Mouse (Mus musculus): ENCODE measurements around the gene Cav3.

Gene Cav3

DNA sequence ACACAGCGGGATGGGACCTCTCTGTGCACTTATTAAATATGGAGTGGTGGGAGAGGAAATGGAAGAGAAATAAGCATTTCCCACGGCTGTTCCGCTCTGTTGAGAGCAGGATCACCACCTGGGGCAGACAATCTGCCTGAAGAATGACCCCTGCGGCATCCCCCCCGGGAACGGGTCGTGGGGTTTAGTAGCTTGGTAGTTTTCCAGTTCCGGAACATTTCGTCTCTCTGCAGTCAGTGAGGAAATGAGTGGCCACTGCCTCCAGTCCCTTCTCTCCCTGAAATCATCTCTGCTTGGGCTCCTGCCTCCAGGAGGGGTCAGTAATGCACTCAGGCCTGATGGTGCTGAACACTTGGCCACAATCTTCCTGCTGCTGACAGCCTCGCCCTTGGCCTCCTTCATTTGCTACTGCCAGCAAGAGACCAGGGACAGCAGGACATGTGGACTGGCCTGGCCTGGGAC lies 35.3 kb downstream of the Cav3 start:
- DNase-seq (ENCODE audit: low read depth, low spot score) = no peak

DNA sequence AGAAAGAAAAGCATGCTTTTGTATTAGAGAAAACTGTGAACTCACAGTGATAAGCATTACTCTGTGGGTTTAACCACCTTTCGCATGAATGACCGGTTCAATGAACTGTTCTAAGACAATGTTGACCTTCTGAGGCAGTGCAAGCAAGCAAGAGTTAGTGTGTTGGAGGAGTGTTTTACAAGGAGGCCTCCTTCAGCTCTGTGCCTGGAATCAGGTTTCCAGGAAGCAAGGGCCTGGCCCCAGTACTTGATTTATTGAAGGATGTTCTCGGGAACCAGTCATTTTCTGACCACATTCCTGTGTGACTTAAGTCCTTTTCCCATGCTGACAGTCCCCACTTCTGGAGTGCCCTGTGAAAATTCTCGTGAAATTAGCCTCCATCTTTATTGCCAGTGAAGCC lies 35.9 kb downstream of the Cav3 start:
- DNase-seq (ENCODE audit: low read depth, low spot score) = no peak

DNA sequence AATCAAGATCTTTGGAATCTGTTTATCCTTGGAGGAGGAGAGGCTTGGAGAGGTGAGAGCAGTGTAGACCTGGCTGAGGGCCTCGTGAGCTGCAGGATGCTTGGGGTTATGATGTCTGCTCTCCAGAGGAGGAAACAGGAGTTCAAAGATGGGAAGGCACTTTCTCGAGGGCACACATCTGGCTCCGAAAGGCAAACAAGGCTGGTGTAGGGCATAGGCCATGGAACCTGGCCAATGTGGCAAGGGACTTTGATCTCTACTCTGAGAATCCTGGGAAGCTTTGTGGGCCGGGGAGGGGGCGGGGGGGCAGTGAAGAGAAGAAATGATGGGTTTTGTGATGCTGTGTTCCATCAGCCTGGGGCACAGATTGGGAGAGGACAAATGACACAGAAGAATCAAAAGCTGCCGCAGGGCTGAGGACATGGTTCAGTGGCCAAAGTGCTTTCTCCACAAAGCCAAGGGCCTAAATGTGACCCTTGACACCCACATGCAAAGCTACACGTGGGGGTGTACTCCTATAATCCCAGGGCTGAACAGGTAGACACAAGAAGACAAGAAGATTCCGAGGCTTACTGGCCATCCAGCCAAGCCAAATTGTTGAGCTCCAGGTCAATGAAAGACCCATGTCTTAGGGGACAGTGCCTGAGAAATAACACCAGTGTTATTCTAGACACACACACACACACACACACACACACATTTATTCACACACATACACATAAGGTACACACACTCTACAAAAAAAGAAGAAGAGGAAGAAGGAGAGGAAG lies 37.2 kb downstream of the Cav3 start:
- DNase-seq (ENCODE audit: low read depth, low spot score) = no peak

DNA sequence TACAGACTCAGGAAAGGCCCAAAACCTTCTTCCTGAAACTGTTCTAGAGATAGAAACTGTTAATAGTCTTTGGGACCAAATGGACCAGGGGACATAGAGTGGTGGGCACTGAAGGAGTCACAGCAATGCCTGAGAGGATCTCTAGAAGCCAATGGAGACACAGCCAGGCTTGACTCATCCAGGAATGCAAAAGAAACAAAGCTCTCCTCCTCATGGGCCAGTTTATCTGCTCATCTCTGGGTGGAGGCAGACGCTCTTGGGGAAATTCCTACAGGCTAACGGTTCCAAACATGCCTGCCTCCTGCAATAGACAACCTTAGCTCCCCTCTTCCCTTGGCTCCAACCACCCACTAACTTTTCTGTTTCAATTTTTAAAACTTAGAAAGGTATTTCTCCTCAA lies 38.2 kb downstream of the Cav3 start:
- no peak for DNase-seq (ENCODE audit: low read depth, low spot score)

DNA sequence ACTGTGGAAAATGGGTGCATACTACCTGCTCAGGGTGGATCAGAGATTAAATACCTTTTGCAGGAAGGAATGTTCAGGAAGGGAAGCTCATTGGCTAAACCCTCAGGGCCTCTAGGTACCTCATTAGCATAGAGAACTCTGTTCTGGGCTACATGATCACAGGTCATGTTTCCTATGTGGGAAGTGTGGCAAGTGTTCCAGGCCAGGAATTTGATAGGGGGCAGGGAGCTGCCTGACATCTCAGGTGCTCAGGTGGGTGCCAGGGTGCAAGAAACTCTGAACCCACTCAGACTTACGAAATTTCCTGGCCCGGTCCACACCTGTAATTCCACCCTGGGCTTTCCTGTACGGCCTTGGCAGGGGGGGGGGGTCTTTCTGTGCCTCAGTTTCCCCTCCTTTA lies 39.4 kb downstream of the Cav3 start:
- DNase-seq (ENCODE audit: low read depth, low spot score) = no peak

DNA sequence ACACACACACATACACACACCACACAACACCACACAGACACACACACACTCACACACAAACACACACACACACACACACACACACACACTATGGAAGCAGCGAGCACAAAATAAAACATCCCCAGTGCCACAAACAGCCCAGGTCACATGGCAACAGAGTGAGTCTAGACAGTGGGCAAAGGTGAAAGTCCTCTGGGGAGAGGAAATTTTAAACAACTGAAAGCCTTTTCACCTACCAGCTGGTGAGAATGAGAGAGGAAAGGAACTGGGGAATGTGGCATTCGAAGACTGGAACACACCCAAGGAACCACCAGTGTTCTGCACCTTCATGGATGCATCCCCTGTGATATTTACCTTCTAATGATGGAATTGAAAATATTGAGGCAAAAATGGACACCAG lies 40.2 kb downstream of the Cav3 start:
- DNase-seq (ENCODE audit: low read depth, low spot score) = no peak

DNA sequence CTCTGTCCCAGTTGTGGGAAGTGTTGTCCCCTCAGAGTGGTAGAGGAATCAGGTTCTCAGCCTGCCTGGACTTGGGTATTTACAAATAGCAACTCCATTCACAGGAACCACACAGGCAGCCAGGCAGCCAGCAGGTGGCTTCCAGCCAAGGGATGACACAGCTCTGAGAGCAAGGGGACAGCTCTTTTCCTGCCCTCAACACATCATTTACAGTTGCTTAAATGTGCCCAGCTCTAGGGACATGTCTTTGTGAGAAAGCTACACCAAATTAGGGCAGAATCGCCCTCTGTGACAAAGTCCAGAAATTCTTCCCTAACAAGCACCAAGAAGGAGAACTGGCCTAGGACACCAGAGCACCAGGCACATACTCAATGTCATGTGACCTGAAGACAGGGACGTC lies 41.9 kb downstream of the Cav3 start:
- no peak for DNase-seq (ENCODE audit: low read depth, low spot score)

DNA sequence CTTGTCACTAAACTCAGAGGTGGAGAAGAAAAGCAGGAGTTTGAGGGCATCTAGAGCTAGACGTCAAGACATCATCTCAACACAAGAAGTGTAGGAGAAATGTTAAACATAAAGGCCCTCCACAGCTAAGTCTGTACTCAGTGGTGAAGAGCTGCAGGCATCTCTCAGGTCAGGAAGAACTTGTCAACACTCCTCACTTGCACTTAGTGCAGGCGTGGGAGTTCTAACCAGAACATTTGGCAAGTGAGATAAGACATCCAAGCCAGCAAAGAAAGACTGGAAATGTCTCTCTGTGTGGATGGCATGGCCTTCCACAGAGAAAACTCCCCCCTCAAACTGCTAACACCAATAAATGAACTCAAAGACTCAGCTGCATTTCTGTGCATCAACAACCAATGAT lies 48.3 kb downstream of the Cav3 start:
- DNase-seq (ENCODE audit: low read depth, low spot score) = no peak

DNA sequence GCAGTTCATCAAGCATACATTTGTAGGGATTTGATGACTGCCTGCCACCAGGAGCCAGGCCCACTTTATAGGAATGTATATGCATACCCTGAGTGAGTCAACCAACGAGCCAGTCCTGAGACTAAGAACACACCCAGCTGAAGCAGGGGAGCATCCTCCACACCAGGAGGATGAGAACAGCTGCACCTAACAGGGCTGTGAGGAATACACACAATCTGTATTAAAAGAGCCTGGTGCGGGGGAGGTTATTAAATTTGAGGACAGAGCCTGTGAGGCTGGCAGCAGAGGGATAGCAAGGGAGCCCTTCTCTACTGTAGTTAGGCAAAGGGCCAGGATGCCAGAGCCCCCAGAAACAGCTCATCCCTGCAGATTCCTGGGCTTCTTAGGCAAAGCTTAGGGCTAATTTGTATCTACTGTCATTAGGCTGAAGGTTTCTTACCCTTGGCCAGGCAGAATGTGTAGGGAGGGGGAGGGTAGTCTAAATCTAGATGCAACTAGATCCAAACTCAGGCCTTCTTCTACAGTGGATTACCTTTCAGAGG lies 50.4 kb downstream of the Cav3 start:
- DNase-seq (ENCODE audit: low read depth, low spot score) = no peak

DNA sequence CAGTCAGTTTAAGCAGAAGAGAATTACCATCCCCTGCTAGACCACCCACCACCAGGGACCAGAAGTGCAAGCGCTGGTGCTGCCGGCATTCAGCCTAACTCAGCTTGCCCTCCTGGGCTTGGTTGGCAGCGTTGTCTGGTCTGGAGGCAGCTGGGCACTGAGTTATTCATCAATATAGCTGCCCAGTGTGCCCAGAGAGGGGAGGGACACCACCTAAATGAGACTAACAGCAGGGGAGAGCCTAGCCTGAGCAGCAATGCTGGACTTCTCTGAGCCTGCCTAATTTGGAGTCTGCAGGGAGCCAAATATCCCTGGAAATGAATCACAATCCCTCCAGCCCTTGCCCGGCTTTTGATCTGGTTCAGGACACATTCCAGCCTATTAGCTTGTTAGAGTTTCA lies 51.0 kb downstream of the Cav3 start:
- no peak for DNase-seq (ENCODE audit: low read depth, low spot score)

DNA sequence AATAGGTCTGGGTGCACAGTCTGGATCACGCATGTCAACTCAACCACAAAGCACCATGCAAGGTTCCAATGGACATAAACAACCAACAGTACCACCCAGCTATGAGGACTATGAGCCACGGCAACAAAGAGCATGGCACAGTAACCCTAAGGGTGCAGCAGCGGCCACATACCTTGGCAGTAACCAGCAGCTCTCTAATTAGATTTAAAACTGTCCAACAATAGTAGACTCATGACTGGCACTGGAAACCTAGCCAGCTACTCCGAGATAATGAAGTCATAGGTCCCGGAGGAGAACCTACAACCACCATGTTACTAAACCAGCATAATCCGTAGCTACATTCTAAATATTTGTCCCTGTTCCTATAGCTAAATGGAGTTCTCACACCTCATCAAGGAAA lies 55.3 kb downstream of the Cav3 start:
- DNase-seq (ENCODE audit: low read depth, low spot score) = no peak

DNA sequence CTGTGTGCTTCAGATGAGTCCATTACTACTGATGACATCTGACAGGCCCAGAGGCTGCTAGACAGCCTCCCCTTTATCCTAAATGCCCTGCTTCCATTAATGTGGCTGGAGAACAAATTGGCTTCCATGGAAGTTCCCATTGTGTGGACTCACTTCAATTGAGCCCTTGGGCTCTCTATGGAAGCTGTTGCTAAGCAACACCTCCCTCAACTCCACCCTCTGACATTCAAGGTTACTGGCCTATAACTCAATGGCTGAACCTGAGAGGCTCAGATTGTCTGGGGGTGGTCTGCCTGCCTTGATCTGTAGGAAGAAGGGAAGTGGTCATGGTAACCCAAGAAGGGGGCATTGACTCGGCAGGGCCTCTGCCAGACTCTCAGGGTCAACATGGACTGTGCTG lies 57.2 kb downstream of the Cav3 start:
- DNase-seq (ENCODE audit: low read depth, low spot score) = no peak

DNA sequence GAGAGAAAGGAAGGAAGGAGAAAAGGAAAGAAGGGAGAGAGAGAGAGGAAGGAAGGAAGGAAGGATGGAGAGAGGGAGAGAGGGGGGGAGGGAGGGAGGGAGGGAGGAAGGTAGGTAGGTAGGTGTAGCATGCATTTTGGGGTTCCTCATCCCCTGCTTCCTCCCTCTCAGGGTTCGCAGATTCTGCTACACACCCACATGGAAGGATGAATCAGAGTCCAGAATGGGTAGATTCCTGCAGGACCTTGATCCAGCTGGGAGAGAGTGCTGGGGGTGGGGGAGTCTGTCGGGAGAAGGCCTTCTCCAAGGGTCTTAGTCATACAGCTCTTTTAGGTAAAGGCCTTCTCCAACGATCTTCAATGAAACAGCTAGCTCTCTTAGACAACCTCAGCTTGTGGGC lies 58.3 kb downstream of the Cav3 start:
- DNase-seq (ENCODE audit: low read depth, low spot score) = no peak

DNA sequence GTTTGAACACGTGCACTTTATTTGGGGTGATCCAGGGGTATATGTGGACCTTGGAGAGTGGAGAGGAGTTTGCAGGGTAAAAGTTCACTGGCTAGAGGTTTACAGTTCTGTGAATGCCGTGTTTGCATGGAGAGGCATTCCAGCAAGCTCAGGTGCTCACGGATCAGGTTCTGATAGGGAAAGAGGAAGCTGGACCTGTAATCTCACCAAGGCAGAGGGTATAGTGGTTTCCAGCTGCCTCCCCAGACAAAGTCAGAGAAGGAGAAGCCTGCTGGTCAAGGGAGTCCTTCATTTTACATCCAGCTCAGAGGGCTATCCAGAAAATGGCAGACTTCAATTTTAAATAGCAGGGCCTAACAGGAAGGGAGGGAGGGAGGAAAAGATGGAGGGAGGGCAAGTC lies 58.7 kb downstream of the Cav3 start:
- DNase-seq (ENCODE audit: low read depth, low spot score) = no peak

All from retina, postnatal 7 days (tissue).